Mouse (Mus musculus): ENCODE data around the gene Hs3st3a1. TPM values are rescaled to one million over a fixed set of nuclear protein-coding genes. Genes with fewer than 3 reads are reported as not detected.

The Hs3st3a1 gene
- polyA plus RNA-seq, 1 experiment: 1.1 TPM

- no peak overlapping the region for H3K27ac ChIP-seq (ENCODE audit: insufficient read depth, low read length)
- H3K4me1 ChIP-seq (ENCODE audit: control insufficient read depth, insufficient read depth, low read length): peaks cover 14% of the 10 kb centered on the region
- TF ChIP-seq POLR2A (IDR thresholded peaks at IDR 0.05; ENCODE audit: low read depth, low read length) (no peak), CTCF (IDR thresholded peaks at IDR 0.05; ENCODE audit: borderline replicate concordance, insufficient read depth, low read length) (no peak)
- no peak overlapping the region for H3K4me3 ChIP-seq (ENCODE audit: insufficient read depth, low read length)
Observed at GRCm38 (mm10) chr11:64509106-64509505, 74.0 kb downstream of the Hs3st3a1 start.

GRCm38 (mm10) chr11:64512301-64512700 is 77.2 kb downstream of the Hs3st3a1 start:
- no peak for TF ChIP-seq POLR2A (IDR thresholded peaks at IDR 0.05; ENCODE audit: low read depth, low read length)
- no peak for TF ChIP-seq CTCF (IDR thresholded peaks at IDR 0.05; ENCODE audit: borderline replicate concordance, insufficient read depth, low read length)
- Histone ChIP-seq H3K4me1 (ENCODE audit: control insufficient read depth, insufficient read depth, low read length) (peaks cover 5% of the 10 kb centered on the region; the same call in 1 of the 2 replicates), H3K27ac (ENCODE audit: insufficient read depth, low read length) (no peak overlapping the region), H3K4me3 (ENCODE audit: insufficient read depth, low read length) (no peak overlapping the region)

- TF ChIP-seq POLR2A (IDR thresholded peaks at IDR 0.05; ENCODE audit: low read depth, low read length): no peak
- no peak for TF ChIP-seq CTCF (IDR thresholded peaks at IDR 0.05; ENCODE audit: borderline replicate concordance, insufficient read depth, low read length)
- peaks cover 5% of the 10 kb centered on the region; the same call in 1 of the 2 replicates for H3K4me1 ChIP-seq (ENCODE audit: control insufficient read depth, insufficient read depth, low read length)
- H3K4me3 ChIP-seq (ENCODE audit: insufficient read depth, low read length): no peak overlapping the region
- no peak overlapping the region for H3K27ac ChIP-seq (ENCODE audit: insufficient read depth, low read length)
Observed at GRCm38 (mm10) chr11:64513419-64513818, 78.3 kb downstream of the Hs3st3a1 start.

GRCm38 (mm10) chr11:64516712-64517589 is 81.8 kb downstream of the Hs3st3a1 start:
- no peaks in the 10 kb centered on the region for H3K4me1 ChIP-seq (ENCODE audit: control insufficient read depth, insufficient read depth, low read length)
- no peak overlapping the region for H3K4me3 ChIP-seq (ENCODE audit: insufficient read depth, low read length)
- H3K27ac ChIP-seq (ENCODE audit: insufficient read depth, low read length): no peak overlapping the region
- TF ChIP-seq CTCF (IDR thresholded peaks at IDR 0.05; ENCODE audit: borderline replicate concordance, insufficient read depth, low read length): no peak
- TF ChIP-seq POLR2A (IDR thresholded peaks at IDR 0.05; ENCODE audit: low read depth, low read length): no peak

- TF ChIP-seq POLR2A (IDR thresholded peaks at IDR 0.05; ENCODE audit: low read depth, low read length) (no peak), CTCF (IDR thresholded peaks at IDR 0.05; ENCODE audit: borderline replicate concordance, insufficient read depth, low read length) (no peak)
- Histone ChIP-seq H3K27ac (ENCODE audit: insufficient read depth, low read length) (no peak overlapping the region), H3K4me1 (ENCODE audit: control insufficient read depth, insufficient read depth, low read length) (no peaks in the 10 kb centered on the region), H3K4me3 (ENCODE audit: insufficient read depth, low read length) (no peak overlapping the region)
Observed at GRCm38 (mm10) chr11:64518146-64518841, 83.2 kb downstream of the Hs3st3a1 start.

- no peaks in the 10 kb centered on the region for H3K4me1 ChIP-seq (ENCODE audit: control insufficient read depth, insufficient read depth, low read length)
- H3K4me3 ChIP-seq (ENCODE audit: insufficient read depth, low read length): no peak overlapping the region
- TF ChIP-seq CTCF (IDR thresholded peaks at IDR 0.05; ENCODE audit: borderline replicate concordance, insufficient read depth, low read length): no peak
- no peak for TF ChIP-seq POLR2A (IDR thresholded peaks at IDR 0.05; ENCODE audit: low read depth, low read length)
- no peak overlapping the region for H3K27ac ChIP-seq (ENCODE audit: insufficient read depth, low read length)
Observed at GRCm38 (mm10) chr11:64523993-64524570, 89.0 kb downstream of the Hs3st3a1 start.

GRCm38 (mm10) chr11:64537230-64537629 is 102.1 kb downstream of the Hs3st3a1 start:
- no peak overlapping the region for H3K4me3 ChIP-seq (ENCODE audit: insufficient read depth, low read length)
- TF ChIP-seq POLR2A (IDR thresholded peaks at IDR 0.05; ENCODE audit: low read depth, low read length): no peak
- TF ChIP-seq CTCF (IDR thresholded peaks at IDR 0.05; ENCODE audit: borderline replicate concordance, insufficient read depth, low read length): no peak
- H3K4me1 ChIP-seq (ENCODE audit: control insufficient read depth, insufficient read depth, low read length): no peaks in the 10 kb centered on the region
- no peak overlapping the region for H3K27ac ChIP-seq (ENCODE audit: insufficient read depth, low read length)

GRCm38 (mm10) chr11:64541866-64542265 is 106.7 kb downstream of the Hs3st3a1 start:
- Histone ChIP-seq H3K27ac (ENCODE audit: insufficient read depth, low read length) (no peak overlapping the region), H3K4me3 (ENCODE audit: insufficient read depth, low read length) (no peak overlapping the region), H3K4me1 (ENCODE audit: control insufficient read depth, insufficient read depth, low read length) (no peaks in the 10 kb centered on the region)
- no peak for TF ChIP-seq POLR2A (IDR thresholded peaks at IDR 0.05; ENCODE audit: low read depth, low read length)
- TF ChIP-seq CTCF (IDR thresholded peaks at IDR 0.05; ENCODE audit: borderline replicate concordance, insufficient read depth, low read length): no peak

GRCm38 (mm10) chr11:64542335-64542734 is 107.2 kb downstream of the Hs3st3a1 start:
- H3K4me3 ChIP-seq (ENCODE audit: insufficient read depth, low read length): no peak overlapping the region
- TF ChIP-seq CTCF (IDR thresholded peaks at IDR 0.05; ENCODE audit: borderline replicate concordance, insufficient read depth, low read length) (no peak), POLR2A (IDR thresholded peaks at IDR 0.05; ENCODE audit: low read depth, low read length) (no peak)
- no peak overlapping the region for H3K27ac ChIP-seq (ENCODE audit: insufficient read depth, low read length)
- no peaks in the 10 kb centered on the region for H3K4me1 ChIP-seq (ENCODE audit: control insufficient read depth, insufficient read depth, low read length)
